Mouse (Mus musculus): ENCODE measurements at regions not wholly inside any gene's neighbourhood (a gene's known extent, or its start where the extent isn't known, plus 50 kb on each side); places are given as distances from the start of the nearest gene placed in this dataset.

GRCm38 (mm10) chr13:103683169-103683568, 91.2 kb downstream of the Srek1 start:
- no peak for DNase-seq (ENCODE audit: low spot score in 2 of 2)

DNA sequence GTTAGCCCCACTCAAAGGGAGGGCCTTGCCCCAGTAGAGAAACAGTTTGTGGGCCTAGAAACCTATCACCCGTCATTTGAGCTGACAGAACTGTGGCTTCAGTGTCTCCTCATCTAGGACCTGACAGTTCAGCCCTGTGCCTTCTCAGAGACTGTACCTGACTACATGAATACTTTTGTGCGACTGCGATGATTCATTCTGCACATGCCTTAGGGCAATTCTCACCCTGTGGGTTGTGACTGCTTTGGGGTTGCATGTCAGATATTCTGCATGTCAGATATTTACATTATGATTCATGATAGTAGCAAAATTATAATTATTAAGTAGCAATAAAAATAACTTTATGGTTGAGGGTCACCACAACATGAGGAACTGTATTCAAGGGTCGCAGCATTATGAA, 93.7 kb downstream of the Srek1 start:
- no peak for DNase-seq (ENCODE audit: low spot score in 2 of 2)

- DNase-seq (ENCODE audit: low spot score in 2 of 2) = no peak
These were observed 94.4 kb downstream of the Srek1 start for GRCm38 (mm10) chr13:103680052-103680451.

- no peak for DNase-seq (ENCODE audit: low spot score in 2 of 2)
These were observed 97.6 kb downstream of the Srek1 start for GRCm38 (mm10) chr13:103676831-103677230.

DNA sequence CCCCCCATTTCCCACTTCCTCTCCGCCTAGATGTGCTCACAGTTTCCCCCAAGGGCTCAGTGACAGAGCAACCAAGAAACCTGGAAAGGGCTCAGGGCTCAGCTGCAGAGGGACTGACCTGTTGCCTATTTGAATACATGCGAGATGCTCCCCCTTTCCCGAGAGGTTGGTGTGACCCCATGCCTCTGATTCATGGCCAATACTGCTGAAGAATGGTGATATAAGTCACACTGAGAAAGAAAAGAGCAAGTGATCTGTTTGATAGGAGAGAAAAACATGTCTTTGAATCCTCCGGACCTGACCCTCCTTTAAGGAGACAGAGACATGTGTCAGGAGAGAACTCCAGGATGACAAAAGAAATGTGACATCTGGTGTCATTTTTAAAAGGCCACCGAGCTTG, 98.2 kb downstream of the Srek1 start:
- DNase-seq (ENCODE audit: low spot score in 2 of 2) = no peak

- no peak for DNase-seq (ENCODE audit: low spot score in 2 of 2)
These were observed 103.8 kb downstream of the Srek1 start for GRCm38 (mm10) chr13:103670611-103671010.

DNA sequence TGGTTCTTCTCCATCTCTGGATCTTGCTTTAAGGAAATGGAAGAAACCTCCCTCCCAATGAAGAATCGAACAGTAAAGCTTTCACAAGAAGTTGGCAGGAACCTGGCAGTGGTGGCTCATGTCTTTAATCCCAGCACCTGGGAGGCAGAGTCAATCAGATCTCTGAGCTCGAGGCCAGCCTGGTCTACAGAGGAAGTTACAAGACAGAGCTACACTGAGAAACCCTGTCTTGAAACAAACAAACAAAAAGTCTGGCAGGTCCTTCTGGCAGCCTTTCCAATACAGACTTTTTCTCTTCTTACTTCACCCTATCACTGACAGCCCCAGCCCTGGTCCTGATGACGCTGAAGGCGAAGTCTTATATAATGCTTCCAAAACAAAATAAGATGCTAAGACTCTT, 104.6 kb downstream of the Srek1 start:
- DNase-seq (ENCODE audit: low spot score in 2 of 2) = no peak

- no peak for DNase-seq (ENCODE audit: low spot score in 2 of 2)
These were observed 106.7 kb downstream of the Srek1 start for GRCm38 (mm10) chr13:103667749-103668148.

GRCm38 (mm10) chr13:103660248-103660996, 114.0 kb downstream of the Srek1 start:
- DNase-seq (ENCODE audit: low spot score in 2 of 2) = no peak

DNA sequence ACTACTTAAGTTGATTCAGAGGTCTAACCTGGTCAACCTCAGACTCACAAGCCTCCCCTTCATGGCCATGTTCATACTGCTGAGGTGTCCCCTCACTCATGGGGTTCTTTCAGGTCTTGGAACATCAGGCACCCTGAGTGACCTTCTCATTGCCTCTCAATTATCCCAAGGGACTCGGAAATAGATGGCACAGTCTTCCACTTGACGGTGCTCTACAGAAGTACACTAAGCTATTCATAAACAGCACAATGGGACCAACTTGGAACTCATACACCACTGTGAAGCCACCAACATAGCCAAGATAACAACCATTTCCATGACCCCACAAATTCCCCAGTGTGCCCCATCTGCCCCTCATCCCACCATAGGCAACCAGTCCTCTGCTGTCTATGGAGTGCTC, 118.4 kb downstream of the Srek1 start:
- DNase-seq (ENCODE audit: low spot score in 2 of 2) = no peak

DNA sequence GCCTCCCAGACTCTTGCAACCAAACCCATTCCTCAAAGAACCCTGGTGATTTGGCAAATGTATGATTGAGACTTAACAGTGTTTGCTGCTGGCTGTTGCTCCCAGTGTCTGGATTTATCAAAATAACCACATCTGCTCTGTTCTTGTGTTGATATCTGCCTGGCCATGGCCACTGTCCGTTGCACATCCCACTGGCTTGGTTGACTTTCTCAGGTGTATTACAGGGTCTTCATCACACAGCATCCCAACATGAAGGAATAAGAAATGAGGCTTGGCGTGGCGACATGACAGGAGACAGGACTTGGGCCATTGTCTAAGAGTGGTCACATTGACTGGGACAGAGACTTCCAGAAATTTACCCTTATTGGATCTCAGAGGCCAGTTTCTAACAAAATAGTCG, 121.2 kb downstream of the Srek1 start:
- DNase-seq (ENCODE audit: low spot score in 2 of 2) = no peak

DNA sequence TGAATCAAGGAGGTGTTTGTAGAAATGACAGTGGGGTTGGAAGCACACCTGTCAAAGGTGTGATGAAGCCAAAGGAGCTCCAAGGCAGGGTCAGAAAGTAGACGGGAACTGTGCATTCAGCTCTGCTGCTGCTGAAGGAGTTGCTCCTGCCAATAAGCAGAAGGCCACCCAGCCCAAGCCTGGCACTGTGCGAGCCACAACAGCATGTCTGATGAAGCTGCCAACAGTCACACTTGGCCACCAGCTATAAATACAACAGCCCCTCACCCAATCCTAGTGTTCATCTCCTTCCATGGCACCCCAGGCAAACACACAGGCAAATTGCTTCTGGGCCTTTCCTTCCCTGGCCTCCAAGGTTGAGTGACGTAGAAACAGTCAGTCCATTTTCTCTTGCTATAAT, 125.0 kb downstream of the Srek1 start:
- no peak for DNase-seq (ENCODE audit: low spot score in 2 of 2)

GRCm38 (mm10) chr13:103648016-103648415, 126.4 kb downstream of the Srek1 start:
- DNase-seq (ENCODE audit: low spot score in 2 of 2) = no peak

- DNase-seq (ENCODE audit: low spot score in 2 of 2) = no peak
These were observed 128.4 kb downstream of the Srek1 start for GRCm38 (mm10) chr13:103646035-103646434.

GRCm38 (mm10) chr13:103643993-103644722, 130.2 kb downstream of the Srek1 start:
- peak in 1 of 2 experiments; percentile 14 for DNase-seq (ENCODE audit: low spot score in 2 of 2)

GRCm38 (mm10) chr13:103643486-103643885, 130.9 kb downstream of the Srek1 start:
- DNase-seq (ENCODE audit: low spot score in 2 of 2) = no peak

DNA sequence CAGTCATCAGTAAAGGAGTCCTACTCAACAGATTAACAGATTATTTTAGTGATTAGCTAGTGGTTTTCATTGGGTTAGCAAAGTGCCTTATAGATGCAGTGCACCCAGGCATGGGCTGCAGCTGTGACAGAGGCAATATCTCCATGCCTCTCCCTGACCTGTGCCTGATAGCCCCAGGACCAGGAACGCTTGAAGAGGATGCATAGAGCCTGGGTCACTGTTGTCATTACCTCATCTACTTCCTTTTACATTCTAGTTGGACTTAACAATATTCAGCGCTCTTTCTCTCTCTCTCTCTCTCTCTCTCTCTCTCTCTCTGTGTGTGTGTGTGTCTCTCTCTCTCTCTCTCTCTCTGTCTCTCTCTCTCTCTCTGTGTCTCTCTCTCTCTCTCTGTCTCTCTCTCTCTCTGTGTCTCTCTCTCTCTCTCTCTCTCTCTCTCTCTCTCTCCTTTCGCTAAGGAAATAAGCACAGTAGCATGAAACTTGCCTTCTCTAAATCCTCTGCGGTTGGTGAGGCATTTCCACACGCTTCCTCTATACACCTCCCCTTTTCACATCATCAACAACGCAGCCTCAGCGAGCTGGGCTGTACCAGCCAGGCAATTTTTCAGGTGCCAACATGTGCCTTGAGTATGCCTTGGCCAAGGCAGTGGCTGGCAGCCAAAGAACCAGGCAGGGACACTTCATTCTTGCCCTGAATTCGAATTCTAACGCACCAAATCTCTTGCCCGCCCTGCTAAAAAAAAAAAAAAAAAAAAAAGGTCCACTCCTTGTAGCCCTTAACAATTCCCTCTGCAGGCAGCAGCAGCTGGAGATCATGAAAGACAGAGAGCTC, 131.6 kb downstream of the Srek1 start:
- no peak for DNase-seq (ENCODE audit: low spot score in 2 of 2)

DNA sequence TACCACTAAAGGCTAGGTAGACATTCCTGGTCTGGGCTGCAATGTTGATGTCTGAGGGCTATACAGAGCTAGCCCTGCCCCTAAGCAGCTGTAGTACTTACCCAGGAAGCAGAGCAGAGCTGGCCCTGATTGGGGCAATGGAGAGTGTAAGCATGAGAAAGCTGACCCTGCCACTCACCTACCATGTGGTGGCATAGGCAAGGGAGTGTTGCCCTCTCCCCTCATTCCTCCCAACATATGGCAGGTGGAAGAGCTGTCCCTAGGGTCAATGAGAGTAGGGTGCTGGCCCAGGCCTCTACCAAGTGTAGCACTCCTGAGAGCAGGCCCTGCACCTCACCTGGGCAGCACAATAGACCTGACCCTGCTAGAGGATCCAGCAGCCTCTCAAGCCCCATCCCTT, 136.4 kb downstream of the Srek1 start:
- no peak for DNase-seq (ENCODE audit: low spot score in 2 of 2)

GRCm38 (mm10) chr13:103637414-103637813, 137.0 kb downstream of the Srek1 start:
- DNase-seq (ENCODE audit: low spot score in 2 of 2) = no peak

- no peak for DNase-seq (ENCODE audit: low spot score in 2 of 2)
These were observed 137.8 kb downstream of the Srek1 start for GRCm38 (mm10) chr13:103636595-103636994.

GRCm38 (mm10) chr13:103623810-103624209, 150.6 kb downstream of the Srek1 start:
- no peak for DNase-seq (ENCODE audit: low spot score in 2 of 2)

- DNase-seq (ENCODE audit: low spot score in 2 of 2) = no peak
These were observed 151.1 kb downstream of the Srek1 start for GRCm38 (mm10) chr13:103623319-103623718.
